In the genomic region with DNA sequence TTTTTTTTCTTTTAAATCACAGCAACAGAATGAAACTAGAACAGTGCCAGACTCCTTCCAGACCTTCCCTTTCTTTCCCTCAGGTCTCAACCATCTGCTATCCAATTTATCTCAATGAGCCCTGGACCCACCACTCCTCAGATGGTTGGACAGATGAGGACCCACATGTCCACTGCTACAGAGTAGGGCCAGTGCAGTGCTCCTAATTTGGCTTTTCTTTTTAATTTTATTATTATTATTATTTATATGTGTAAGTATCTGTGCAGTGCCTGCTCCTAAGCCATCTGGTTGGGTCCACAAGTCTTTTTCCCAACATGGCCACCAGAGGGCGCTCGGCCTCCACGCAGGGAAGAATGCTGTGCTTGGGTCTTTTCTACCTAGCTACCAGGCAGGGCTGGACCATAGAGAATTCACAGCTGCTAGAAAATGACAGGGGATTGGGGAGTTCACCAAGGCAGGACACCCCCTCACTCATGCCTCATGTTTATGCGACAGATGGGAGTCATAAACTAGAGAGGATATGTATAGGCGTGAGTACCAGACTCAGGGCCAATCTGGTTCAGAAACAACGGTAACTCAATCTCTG, we compare ENCODE assay signal across 8 mouse cellular contexts. TPM values are rescaled to one million over a fixed set of nuclear protein-coding genes. Genes with fewer than 3 reads are reported as not detected.
DNase-seq lines count a peak whose midpoint lies in the region; ATAC-seq and TF ChIP-seq lines count a peak whose summit lies in the region.

No protein-coding gene starts in this region.

- no peak for TF ChIP-seq POLR2A in MEL (IDR thresholded peaks at IDR 0.05; ENCODE audit: control insufficient read depth in 1 of 2, insufficient read depth in 1 of 2, low read depth in 1 of 2, low read length in 2 of 2, poor library complexity in 1 of 2)

- TF ChIP-seq EP300 in MEL (IDR thresholded peaks at IDR 0.05; ENCODE audit: low read depth in 1 of 2, low read length in 2 of 2) = no peak
- TF ChIP-seq EP300 in lung, postnatal 0 days (IDR thresholded peaks at IDR 0.05) = no peak

- DNase-seq in MEL (ENCODE audit: low read depth, low spot score) = peak; percentile 76
- DNase-seq in cerebellum, adult 11 months = peak; percentile 74
- DNase-seq in forebrain, embryonic 14.5 days (ENCODE audit: low spot score) = peak; percentile 89
- peak; percentile 87 for DNase-seq in heart, postnatal 4 days
- peak; percentile 63 to 90 for DNase-seq in layer of hippocampus, adult 8-10 months (ENCODE audit: low spot score in 2 of 2)
- DNase-seq in lung, postnatal 0 days (ENCODE audit: low spot score) = peak; percentile 78
- peak; percentile 70 for DNase-seq in retina, postnatal 7 days (ENCODE audit: low read depth, low spot score)
- DNase-seq in thymus, postnatal 4 days = peak; percentile 87

- TF ChIP-seq CTCF in MEL (IDR thresholded peaks at IDR 0.05 in 2 of 3, conservative IDR thresholded peaks at IDR 0.05 in 1 of 3; ENCODE audit: control insufficient read depth in 1 of 3, insufficient read depth in 1 of 3, low read depth in 2 of 3, low read length in 3 of 3, poor library complexity in 1 of 3, severe bottlenecking in 1 of 3) = peak; percentile 90 to 99 (median 94)
- peak; percentile 97 for TF ChIP-seq CTCF in lung, postnatal 0 days (IDR thresholded peaks at IDR 0.05)

- H3K27me3 ChIP-seq in MEL (ENCODE audit: control insufficient read depth in 1 of 2, insufficient read depth in 2 of 2, low read length in 2 of 2) = no peaks in the 10 kb centered on the region
- H3K27me3 ChIP-seq in forebrain, embryonic 14.5 days (replicated peaks; ENCODE audit: control insufficient read depth, insufficient read depth, low read length) = peaks cover 8% of the 10 kb centered on the region
- 0 out of 2 replicates have a peak, but pooled peaks cover 3% of the 10 kb centered on the region for H3K27me3 ChIP-seq in lung, postnatal 0 days (replicated peaks; ENCODE audit: insufficient read depth, low read length)

- no peaks in the 10 kb centered on the region for H3K4me1 ChIP-seq in MEL (ENCODE audit: control insufficient read depth in 1 of 2, insufficient read depth in 2 of 2, low read length in 2 of 2)
- no peaks in the 10 kb centered on the region for H3K4me1 ChIP-seq in forebrain, embryonic 14.5 days (ENCODE audit: control insufficient read depth, insufficient read depth, low read length)
- H3K4me1 ChIP-seq in lung, postnatal 0 days (ENCODE audit: insufficient read depth, low read depth, low read length) = no peaks in the 10 kb centered on the region

- ATAC-seq in forebrain, embryonic 14.5 days = peak; percentile 90
- peak; percentile 58 for ATAC-seq in lung, postnatal 0 days

- no peak overlapping the region for H3K27ac ChIP-seq in MEL (ENCODE audit: control insufficient read depth, low read depth, low read length)
- no peak overlapping the region for H3K27ac ChIP-seq in forebrain, embryonic 14.5 days (ENCODE audit: low read depth, low read length)
- no peak overlapping the region for H3K27ac ChIP-seq in lung, postnatal 0 days (ENCODE audit: low read length)

- H3K9me3 ChIP-seq in MEL (replicated peaks; ENCODE audit: insufficient read depth, low read length) = no peaks in the 10 kb centered on the region
- H3K9me3 ChIP-seq in forebrain, embryonic 14.5 days (replicated peaks; ENCODE audit: control insufficient read depth, low read length) = no peaks in the 10 kb centered on the region
- H3K9me3 ChIP-seq in lung, postnatal 0 days (ENCODE audit: low read length) = no peaks in the 10 kb centered on the region

- no peak overlapping the region for H3K4me2 ChIP-seq in forebrain, embryonic 14.5 days (ENCODE audit: low read length)
- H3K4me2 ChIP-seq in lung, postnatal 0 days (replicated peaks; ENCODE audit: low read depth, low read length) = no peak overlapping the region

- H3K4me3 ChIP-seq in MEL (ENCODE audit: control insufficient read depth in 1 of 2, insufficient read depth in 1 of 2, low read depth in 2 of 2, low read length in 2 of 2) = no peak overlapping the region
- no peak overlapping the region for H3K4me3 ChIP-seq in forebrain, embryonic 14.5 days (ENCODE audit: low read depth, low read length)
- H3K4me3 ChIP-seq in lung, postnatal 0 days (ENCODE audit: low read depth, low read length) = no peak overlapping the region

- H3K9ac ChIP-seq in MEL (ENCODE audit: control insufficient read depth, low read depth, low read length, poor library complexity, severe bottlenecking) = no peak overlapping the region
- H3K9ac ChIP-seq in forebrain, embryonic 14.5 days (ENCODE audit: low read length) = no peak overlapping the region
- no peak overlapping the region for H3K9ac ChIP-seq in lung, postnatal 0 days (replicated peaks; ENCODE audit: low read depth)

- WGBS in forebrain, embryonic 14.5 days = 32% methylated on average over 6 of the region's 6 CpGs
- 31% methylated on average over 6 of the region's 6 CpGs for WGBS in lung, postnatal 0 days

- no peaks in the 10 kb centered on the region for H3K79me2 ChIP-seq in MEL (ENCODE audit: control insufficient read depth, insufficient read depth, low read length, poor library complexity)

- H3K36me3 ChIP-seq in MEL (ENCODE audit: control insufficient read depth in 1 of 2, insufficient read depth in 2 of 2, low read length in 2 of 2) = no peaks in the 10 kb centered on the region
- H3K36me3 ChIP-seq in forebrain, embryonic 14.5 days (ENCODE audit: control insufficient read depth, insufficient read depth, low read length) = no peaks in the 10 kb centered on the region
- no peaks in the 10 kb centered on the region for H3K36me3 ChIP-seq in lung, postnatal 0 days (ENCODE audit: insufficient read depth, low read length)

- peak; percentile 96 for TF ChIP-seq RAD21 in MEL (IDR thresholded peaks at IDR 0.05; ENCODE audit: low read depth, low read length)

TF ChIP-seq in MEL, 35 proteins besides CTCF, POLR2A, EP300 and RAD21:
- TF ChIP-seq ZC3H11A (IDR thresholded peaks at IDR 0.05; ENCODE audit: low read depth, low read length) (peak; percentile 87), ZNF384 (IDR thresholded peaks at IDR 0.05; ENCODE audit: low read depth, low read length) (no peak), ETS1 (IDR thresholded peaks at IDR 0.05; ENCODE audit: low read depth, low read length) (no peak), SMC3 (IDR thresholded peaks at IDR 0.05; ENCODE audit: low read depth, low read length) (peak; percentile 94)
TF ChIP-seq in MEL: peak in this region for 2.

RNA-seq across cellular contexts. Expression of a gene that starts 15.9 kb away (rescaled TPM):
- total RNA-seq in MEL (2012; rRNA removed) = not detected in 2 replicates
- polyA plus RNA-seq in MEL (2012; ENCODE audit: insufficient read depth in 1 of 2, insufficient read length in 2 of 2, low read depth in 1 of 2, low replicate concordance in 2 of 2, missing spikeins in 1 of 2) = not detected
- 0.70 and 0.84 TPM in 2 replicates for polyA plus RNA-seq in forebrain, embryonic 14.5 days (2014; fragmentation: Nextera tagmentation; extraction: Ambion mirVana)
- not detected for total RNA-seq in heart, postnatal 4 days (2021)
- 1 to 10 TPM in 3 of 4 experiments, under 1 TPM in 1; 0.83 to 1.7 (median 1.5) TPM for total RNA-seq in layer of hippocampus, adult 8-10 months (2022)
- 9.7 and 11.7 TPM in 2 replicates for polyA plus RNA-seq in lung, postnatal 0 days (2015; fragmentation: Nextera tagmentation; extraction: Ambion mirVana)
